Mouse (Mus musculus) C2C12 (cell line): ENCODE data around the gene Lats2.

Experiments
- CEBPB ChIP-seq: IDR thresholded peaks from one replicate; pipeline ENCODE4 v1.6.1; 2011; ENCODE audit warnings: low read depth, mild to moderate bottlenecking, control low read depth, moderate library complexity
- CTCF ChIP-seq: IDR thresholded peaks from one replicate; pipeline ENCODE4 v1.5.1; 2011; ENCODE audit not compliant: control insufficient read depth, insufficient read depth, insufficient read length
- FOSL1 ChIP-seq: IDR thresholded peaks from one replicate; pipeline ENCODE4 v1.8.0; 2011; ENCODE audit warnings: mild to moderate bottlenecking, low read length; ENCODE audit not compliant: poor library complexity, insufficient read depth, severe bottlenecking
- MAX ChIP-seq: IDR thresholded peaks from one replicate; pipeline ENCODE4 v1.6.1; 2011; ENCODE audit warnings: mild to moderate bottlenecking, control low read depth
- MYOD1 ChIP-seq: IDR thresholded peaks from one replicate; pipeline ENCODE4 v1.6.1; 2011; ENCODE audit warnings: low read depth; ENCODE audit not compliant: control insufficient read depth, insufficient read length
- MYOG ChIP-seq: IDR thresholded peaks from one replicate; pipeline ENCODE4 v1.6.1; 2011; ENCODE audit not compliant: control insufficient read depth, insufficient read length; ENCODE audit errors: extremely low read depth
- USF1 ChIP-seq: IDR thresholded peaks from one replicate; pipeline ENCODE4 v1.6.1; 2011; ENCODE audit warnings: low read depth, mild to moderate bottlenecking, control low read depth, moderate library complexity

DNA sequence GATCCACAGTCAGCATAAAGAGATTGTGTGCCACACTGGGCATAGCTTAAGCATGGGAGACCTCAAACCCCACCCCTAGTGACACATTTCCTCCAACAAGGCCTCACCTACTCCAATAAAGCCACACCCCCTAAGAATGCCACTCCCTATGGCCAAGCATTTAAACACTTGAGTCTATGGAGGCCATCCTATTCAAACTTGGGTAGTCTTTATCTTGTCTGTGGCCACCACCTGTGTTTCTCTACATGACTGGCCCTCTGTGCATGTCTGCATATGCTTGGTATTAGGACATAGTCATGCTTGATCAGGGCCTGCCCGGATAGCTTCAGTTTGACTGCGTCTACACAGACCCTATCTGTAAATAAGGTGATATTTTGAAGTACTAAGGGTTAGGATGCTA, 2.5 kb downstream of the Lats2 start:
- no peak for TF ChIP-seq CTCF
- no peak for TF ChIP-seq FOSL1
- TF ChIP-seq MAX: no peak
- TF ChIP-seq MYOD1: no peak
- TF ChIP-seq USF1: no peak
- no peak for TF ChIP-seq CEBPB
- TF ChIP-seq MYOG: no peak
